Mouse (Mus musculus): ENCODE data around the gene Bcl2l10.

Gene Bcl2l10

DNA sequence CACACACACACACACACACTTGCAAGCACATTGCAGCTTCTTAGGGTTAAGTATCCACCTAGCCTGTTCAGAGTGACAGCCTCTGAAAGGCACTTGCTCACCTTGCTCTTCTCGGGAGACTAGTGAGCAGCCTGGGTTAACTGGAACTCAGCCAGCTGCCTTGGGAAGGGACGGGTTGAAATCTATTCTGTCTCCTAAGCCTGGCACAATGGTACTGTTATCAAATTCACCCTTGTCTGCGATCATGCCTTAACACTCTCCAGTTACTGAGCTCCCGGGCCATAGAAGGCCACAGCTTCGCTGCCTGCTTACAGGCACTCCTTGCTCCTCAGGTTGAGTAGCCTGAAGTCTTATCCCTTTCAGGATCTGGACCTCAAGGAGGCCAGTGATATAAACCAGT lies 53.1 kb downstream of the Bcl2l10 start:
- no peak for DNase-seq (ENCODE audit: low spot score in 2 of 2)
